Mouse (Mus musculus): ENCODE data around the gene Mtg2. TPM values are rescaled to one million over a fixed set of nuclear protein-coding genes. Genes with fewer than 3 reads are reported as not detected.

The Mtg2 gene
- 1.6 TPM for polyA plus RNA-seq (2014; fragmentation: Illumina TruSeq; extraction: RNeasy Lipid Tissue Mini Kit (QIAGEN cat#74804); ENCODE audit: low replicate concordance)

DNA sequence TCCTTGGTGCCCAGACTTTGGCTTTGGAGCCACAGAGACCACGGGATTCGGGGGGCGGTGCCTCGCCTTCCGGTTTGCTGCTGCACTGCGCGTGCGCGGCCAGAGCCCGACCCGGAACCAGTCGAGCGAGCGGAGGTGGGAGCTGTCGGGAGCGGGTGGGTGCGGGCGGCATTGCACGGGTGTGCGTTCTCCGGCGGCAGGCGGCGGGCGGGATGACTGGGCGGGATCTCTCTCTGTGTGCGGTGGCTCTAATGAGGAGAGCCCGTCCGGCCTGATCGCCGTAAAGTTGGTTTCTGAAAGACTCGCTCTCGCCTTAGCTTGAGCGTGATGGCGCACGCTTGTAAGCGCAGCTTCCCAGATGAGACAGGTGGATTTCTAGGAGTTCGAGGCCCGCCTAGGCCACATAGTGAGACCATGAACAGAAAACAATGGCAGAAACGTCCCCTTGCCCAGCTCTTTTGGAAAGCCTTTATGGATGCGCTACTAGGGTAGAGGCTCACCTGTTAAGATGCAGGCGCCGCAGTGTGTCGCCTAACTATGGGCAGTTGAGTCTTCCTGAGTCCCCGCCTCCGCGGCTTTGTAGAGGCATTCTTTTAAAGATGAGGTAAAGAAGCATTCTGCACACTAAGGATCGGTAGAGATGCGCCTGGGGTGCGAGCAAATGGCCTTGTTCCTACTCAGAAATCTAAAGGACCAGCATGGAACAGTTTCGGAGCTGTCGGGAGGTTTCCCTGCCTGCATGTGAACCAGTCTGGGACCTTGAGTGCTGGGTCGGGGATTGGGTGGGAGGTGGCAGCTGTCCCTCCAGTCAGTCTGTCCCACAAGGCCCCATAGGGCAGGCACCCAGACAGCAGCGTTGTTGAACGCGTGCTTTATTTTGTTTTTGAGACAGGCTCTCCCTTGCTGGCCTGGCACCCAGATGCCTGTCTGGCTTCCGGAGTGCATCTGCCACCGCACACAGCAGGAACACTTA, at the start of gene Mtg2:
Mtg2 (plus strand) TSS at position 108 of the 973 bp plus-strand sequence.

DNA sequence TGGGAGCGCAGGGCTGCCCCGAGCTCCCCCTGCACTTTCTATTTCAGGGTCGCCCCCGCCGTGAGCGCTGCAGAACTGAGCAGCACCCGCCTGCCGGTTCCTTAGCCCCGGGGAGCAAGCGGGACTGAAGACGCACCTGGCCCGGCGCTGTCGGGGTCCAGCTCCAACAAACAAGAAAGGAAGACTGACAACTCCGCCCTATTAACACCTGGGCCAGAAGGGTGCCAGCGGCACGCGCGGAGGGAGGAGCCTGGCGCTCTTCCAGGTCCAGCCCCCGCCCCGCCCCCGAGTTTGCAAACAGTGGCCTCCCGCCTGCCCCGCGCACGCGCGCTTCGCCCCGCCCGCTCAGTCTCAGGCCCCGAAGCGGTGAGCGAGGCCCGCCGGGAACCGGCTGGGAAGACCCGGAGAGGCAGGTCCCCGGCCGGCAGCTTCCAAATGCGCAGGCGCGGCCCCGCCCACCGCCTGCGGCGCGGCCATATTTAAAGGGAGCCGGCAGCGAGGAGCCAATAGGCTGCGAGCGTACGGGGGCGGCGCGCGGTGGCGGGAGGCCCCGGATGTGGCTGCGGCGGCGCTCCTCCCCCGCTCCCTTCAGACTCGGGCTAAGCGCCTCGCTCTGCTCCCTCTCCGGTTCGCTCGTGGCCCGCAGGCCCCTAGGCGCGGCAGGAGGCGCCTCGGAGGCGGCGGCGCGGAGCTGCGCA, 45.8 kb upstream of the Mtg2 start, which contains the start of gene Lsm14b:
Lsm14b (plus strand) TSS at position 587 of the 698 bp plus-strand sequence.

DNA sequence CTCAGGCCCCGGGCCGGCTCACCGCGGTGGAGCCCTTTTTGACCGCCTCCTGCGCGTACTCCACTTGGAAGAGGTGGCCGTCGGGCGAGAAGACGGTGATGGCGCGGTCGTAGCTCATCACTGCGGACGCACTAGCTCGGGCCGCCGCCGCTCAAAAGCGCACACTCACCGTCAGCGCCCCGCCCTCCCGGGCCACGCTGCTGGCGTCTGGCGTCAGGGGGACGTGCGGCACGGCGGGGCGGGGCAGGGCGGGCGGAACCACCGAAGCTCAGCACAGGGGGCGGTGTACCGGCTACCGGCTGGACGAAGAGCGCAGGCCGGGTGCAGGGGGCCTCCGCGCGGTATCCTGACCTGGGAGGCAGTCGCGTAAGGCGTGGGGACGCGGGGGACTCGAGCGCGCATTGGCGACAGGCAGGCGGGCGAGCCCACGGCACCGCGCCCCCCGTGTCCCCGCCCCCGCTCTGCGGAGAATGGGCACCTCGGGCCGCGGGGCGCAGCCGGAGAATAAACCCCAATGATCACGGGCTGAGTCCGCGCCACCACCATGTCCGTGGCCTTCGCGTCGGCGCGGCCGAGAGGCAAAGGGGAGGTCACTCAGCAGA, 28.0 kb upstream of the Mtg2 start, which contains the start of the genes Psma7 and Ss18l1:
Psma7 (minus strand) TSS at position 178 of the 602 bp plus-strand sequence.
Ss18l1 (plus strand) TSS at position 254 of the 602 bp plus-strand sequence.

DNA sequence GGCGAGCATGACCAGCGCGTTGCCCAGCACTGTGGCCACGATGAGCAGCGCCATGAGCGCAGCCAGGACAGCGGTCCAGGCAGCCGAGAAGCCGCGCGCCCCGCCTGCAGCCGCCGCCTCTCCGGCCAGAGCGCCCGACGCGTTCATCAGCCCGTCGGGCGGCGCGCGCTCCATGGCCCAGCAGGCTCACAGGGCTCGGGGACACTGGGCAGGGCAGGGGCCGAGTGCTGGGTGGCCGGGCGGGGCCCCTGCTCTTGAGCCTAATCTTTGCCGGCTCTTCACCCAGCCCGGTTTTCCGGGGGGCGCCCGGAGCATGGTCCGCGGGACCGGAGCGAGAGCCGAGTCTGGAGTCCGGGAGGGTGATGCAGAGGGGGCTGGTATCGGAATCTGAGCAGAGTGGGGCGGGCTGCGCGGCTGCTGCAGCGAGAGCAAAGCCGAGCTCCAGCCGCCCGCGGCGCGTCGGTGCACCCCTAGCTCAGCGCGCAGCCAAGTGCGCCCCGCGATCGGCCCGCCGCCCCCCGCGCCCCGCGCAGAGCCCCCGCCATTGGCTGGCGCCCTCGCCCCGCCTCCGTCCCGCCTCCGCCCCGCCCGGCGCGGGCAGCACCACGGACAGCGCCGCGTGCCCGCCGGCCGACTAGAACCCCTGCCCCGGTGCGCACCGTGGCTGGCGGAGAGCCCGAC, 33.7 kb downstream of the Mtg2 start, which contains the start of gene Hrh3:
Hrh3 (minus strand) TSS at position 511 of the 681 bp plus-strand sequence.

DNA sequence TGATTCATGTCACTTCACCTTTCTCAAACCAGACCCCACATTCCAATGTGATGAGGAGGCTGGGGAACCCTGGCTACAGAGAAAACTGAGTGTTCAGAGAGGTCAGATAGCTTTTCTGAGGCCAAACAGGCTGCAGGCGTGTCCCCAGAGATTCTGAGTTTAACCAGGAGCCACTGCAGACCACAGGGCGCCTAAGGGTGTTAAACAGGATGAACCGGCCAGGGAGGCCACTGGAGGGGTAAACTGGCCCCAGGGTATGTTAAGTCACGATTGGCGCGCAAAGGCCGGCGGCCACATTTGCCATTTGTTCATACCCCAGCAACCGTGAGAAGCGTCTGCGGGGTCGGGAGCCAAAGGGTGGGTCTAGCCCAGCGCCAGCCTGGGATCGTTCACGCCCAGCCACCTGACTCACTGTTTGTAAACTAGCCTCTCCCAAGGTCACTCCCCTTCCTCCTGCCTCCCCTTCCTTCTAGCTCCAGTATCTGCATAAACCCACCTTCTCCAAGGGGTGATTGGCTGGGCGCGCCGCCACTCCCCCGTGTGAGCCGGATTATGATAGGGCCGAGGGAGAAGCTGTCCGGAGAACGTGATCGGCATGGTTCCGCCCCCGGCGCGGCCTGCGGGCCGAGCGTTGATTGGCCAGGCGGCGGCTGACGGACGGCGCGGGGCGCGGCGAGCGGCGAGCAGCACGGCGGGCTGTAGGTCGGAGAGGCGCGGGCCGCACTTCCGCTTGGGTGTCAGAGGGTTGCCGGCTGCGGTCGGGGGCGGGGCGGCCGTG, 48.5 kb downstream of the Mtg2 start, which contains the start of gene Osbpl2:
Osbpl2 (plus strand) TSS at position 646 of the 778 bp plus-strand sequence.

Other genes with a start within 250 kb of the Mtg2 start
- gene Taf4, start 93.9 kb upstream of the Mtg2 start, polyA plus RNA-seq (2014; fragmentation: Illumina TruSeq; extraction: RNeasy Lipid Tissue Mini Kit (QIAGEN cat#74804); ENCODE audit: low replicate concordance), result 13.8 TPM
- gene Lsm14b, start 45.6 kb upstream of the Mtg2 start, polyA plus RNA-seq (2014; fragmentation: Illumina TruSeq; extraction: RNeasy Lipid Tissue Mini Kit (QIAGEN cat#74804); ENCODE audit: low replicate concordance), result 29.3 TPM
- 50.3 TPM for gene Psma7, start 28.2 kb upstream of the Mtg2 start, polyA plus RNA-seq (2014; fragmentation: Illumina TruSeq; extraction: RNeasy Lipid Tissue Mini Kit (QIAGEN cat#74804); ENCODE audit: low replicate concordance)
- gene Ss18l1, start 28.1 kb upstream of the Mtg2 start, polyA plus RNA-seq (2014; fragmentation: Illumina TruSeq; extraction: RNeasy Lipid Tissue Mini Kit (QIAGEN cat#74804); ENCODE audit: low replicate concordance), result 7.5 TPM
- gene Hrh3, start 33.9 kb downstream of the Mtg2 start, polyA plus RNA-seq (2014; fragmentation: Illumina TruSeq; extraction: RNeasy Lipid Tissue Mini Kit (QIAGEN cat#74804); ENCODE audit: low replicate concordance), result not detected
- 45.5 TPM for gene Osbpl2, start 48.7 kb downstream of the Mtg2 start, polyA plus RNA-seq (2014; fragmentation: Illumina TruSeq; extraction: RNeasy Lipid Tissue Mini Kit (QIAGEN cat#74804); ENCODE audit: low replicate concordance)
- 9.9 TPM for gene Adrm1, start 100.9 kb downstream of the Mtg2 start, polyA plus RNA-seq (2014; fragmentation: Illumina TruSeq; extraction: RNeasy Lipid Tissue Mini Kit (QIAGEN cat#74804); ENCODE audit: low replicate concordance)
- gene Lama5, start 155.3 kb downstream of the Mtg2 start, polyA plus RNA-seq (2014; fragmentation: Illumina TruSeq; extraction: RNeasy Lipid Tissue Mini Kit (QIAGEN cat#74804); ENCODE audit: low replicate concordance), result 3.6 TPM
- 82.3 TPM for gene Rps21, start 186.8 kb downstream of the Mtg2 start, polyA plus RNA-seq (2014; fragmentation: Illumina TruSeq; extraction: RNeasy Lipid Tissue Mini Kit (QIAGEN cat#74804); ENCODE audit: low replicate concordance)
- gene Cables2, start 202.9 kb downstream of the Mtg2 start, polyA plus RNA-seq (2014; fragmentation: Illumina TruSeq; extraction: RNeasy Lipid Tissue Mini Kit (QIAGEN cat#74804); ENCODE audit: low replicate concordance), result 15.0 TPM
- gene Rbbp8nl, start 219.3 kb downstream of the Mtg2 start, polyA plus RNA-seq (2014; fragmentation: Illumina TruSeq; extraction: RNeasy Lipid Tissue Mini Kit (QIAGEN cat#74804); ENCODE audit: low replicate concordance), result not detected

All from small intestine, adult 10 weeks (tissue).